Mouse (Mus musculus) thymus, adult 2 months (tissue): ENCODE data around the gene Me1. TPM values are rescaled to one million over a fixed set of nuclear protein-coding genes. Genes with fewer than 3 reads are reported as not detected.
A peak's percentile ranks its signal among the peaks of the same experiment; 100 is the strongest.

ENCODE experiments used
- DNase-seq: peaks from one replicate; pipeline ENCODE4 v3.0.0; 2021
- H3K27ac ChIP-seq: fragments of 200-500 bp; 2 replicates; pipeline ENCODE4 v1.5.1; 2012; ENCODE audit warnings: low read length, control low read depth; ENCODE audit not compliant: control insufficient read depth, insufficient read depth
- H3K27me3 ChIP-seq: fragments of 200-500 bp; 2 replicates; pipeline ENCODE4 v1.6.1; 2012; ENCODE audit warnings: mild to moderate bottlenecking, low read length, moderate library complexity, mixed read lengths; ENCODE audit not compliant: control insufficient read depth, insufficient read depth
- H3K36me3 ChIP-seq: fragments of 200-500 bp; 2 replicates; pipeline ENCODE4 v1.6.1; 2012; ENCODE audit warnings: mild to moderate bottlenecking, low read length, moderate library complexity; ENCODE audit not compliant: control insufficient read depth, insufficient read depth
- H3K4me1 ChIP-seq: fragments of 200-500 bp; replicated peaks from 2 replicates; pipeline ENCODE4 v1.6.1; 2012; ENCODE audit warnings: low read length; ENCODE audit not compliant: control insufficient read depth, insufficient read depth
- H3K4me3 ChIP-seq: fragments of 200-500 bp; 2 replicates; pipeline ENCODE4 v1.5.1; 2012; ENCODE audit warnings: mild to moderate bottlenecking, low read length, control low read depth, moderate library complexity; ENCODE audit not compliant: control insufficient read depth, insufficient read depth
- CTCF ChIP-seq: fragments of 200-500 bp; IDR thresholded peaks from 2 replicates; pipeline ENCODE4 v1.5.1; 2012; ENCODE audit warnings: mild to moderate bottlenecking, control low read depth, low read length, moderate library complexity, borderline replicate concordance; ENCODE audit not compliant: control insufficient read depth, poor library complexity, insufficient read depth; ENCODE audit errors: extremely low read depth
- POLR2A ChIP-seq: fragments of 200-500 bp; IDR thresholded peaks from 2 replicates; pipeline ENCODE4 v1.6.1; 2012; ENCODE audit warnings: mild to moderate bottlenecking, low read length, control low read depth, moderate library complexity; ENCODE audit not compliant: control insufficient read depth, poor library complexity, insufficient read depth; ENCODE audit errors: extremely low read depth
- WGBS: fragments of 180-500 bp; shearing (Covaris S2); methylation state at CpG from one replicate; pipeline ENCODE4 v1.1.7; 2018; 5-methylcytosine and 5-hydroxymethylcytosine counted together
- polyA plus RNA-seq: library from polyadenylated mRNA; depleted of rRNA; stranded (reverse); fragments of >200 nt; gene quantifications from 2 replicates; pipeline ENCODE4 v1.2.3, GENCODE M21; 2012

The Me1 gene
- polyA plus RNA-seq, 1 experiment, result 24.6 TPM

DNA sequence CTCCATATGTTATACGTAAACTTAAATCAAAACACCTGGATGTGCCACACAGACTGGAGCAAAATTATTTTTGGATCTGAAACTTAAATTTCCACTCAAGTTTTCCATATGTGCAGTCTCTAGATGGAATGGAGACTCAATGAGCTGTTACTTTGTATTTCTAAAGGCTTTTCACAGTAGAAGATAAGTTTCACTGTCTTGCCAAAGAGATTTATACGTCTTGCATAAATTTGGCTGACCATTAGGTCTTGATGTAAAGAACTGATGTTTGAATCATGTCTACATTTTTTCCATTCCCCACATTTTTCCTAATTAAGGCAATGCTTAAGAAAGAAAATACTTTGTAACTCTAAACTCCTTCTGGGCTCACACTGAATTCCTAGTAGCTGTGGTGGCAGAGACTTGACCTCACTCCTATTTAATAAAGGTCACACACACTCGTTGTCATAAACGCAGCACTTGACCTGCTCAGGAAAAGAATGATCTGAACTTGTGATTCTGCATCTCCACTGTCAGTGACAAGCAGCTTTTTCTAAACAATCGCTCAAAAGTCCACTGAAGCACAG, 22.8 kb downstream of the Me1 start:
- WGBS, result 90% methylated on average over 5 of the region's 5 CpGs

DNA sequence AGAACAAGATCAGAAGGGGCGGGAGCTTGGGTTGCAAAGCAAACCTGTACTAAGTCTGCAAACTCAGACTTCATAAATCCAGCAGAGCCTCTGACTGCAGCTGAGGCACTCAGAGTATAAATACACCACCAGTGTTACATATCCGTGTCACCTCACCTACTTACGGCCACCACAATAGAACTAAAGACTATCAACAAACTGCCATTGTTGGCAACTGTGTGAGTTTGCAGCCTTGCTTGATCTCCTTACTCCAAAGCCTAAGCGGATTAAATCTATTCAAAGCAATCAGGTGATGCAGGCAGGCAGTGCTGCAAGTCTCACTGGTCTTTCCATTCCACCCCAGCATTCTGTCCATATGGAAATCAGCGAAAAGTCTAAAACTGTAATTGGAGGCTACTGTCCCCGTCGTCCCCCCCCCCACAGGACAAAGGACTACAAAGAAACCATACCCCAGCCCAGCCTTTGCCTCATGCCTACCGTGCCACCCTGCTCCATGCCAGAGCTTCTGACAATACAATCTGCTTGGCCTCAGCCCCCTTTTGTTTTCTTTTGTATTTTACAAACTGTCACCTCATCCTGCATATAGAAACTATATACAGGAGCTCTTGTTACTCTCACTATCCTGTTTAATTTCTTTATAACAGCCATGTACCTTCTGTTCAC, 27.0 kb downstream of the Me1 start:
- H3K4me1 ChIP-seq, result no peaks in the 10 kb centered on the region
- WGBS, result 83% methylated on average over 8 of the region's 8 CpGs
- no peaks in the 10 kb centered on the region for H3K36me3 ChIP-seq
- H3K27me3 ChIP-seq, result no peaks in the 10 kb centered on the region
- H3K27ac ChIP-seq, result no peak overlapping the region
- DNase-seq, result no peak
- no peak for TF ChIP-seq CTCF
- no peak for TF ChIP-seq POLR2A
- H3K4me3 ChIP-seq, result no peak overlapping the region

More for the DNA sequence above, 22.8 kb downstream of the Me1 start:
- TF ChIP-seq POLR2A (no peak), CTCF (no peak)
- no peaks in the 10 kb centered on the region for H3K36me3 ChIP-seq
- H3K4me1 ChIP-seq, result no peaks in the 10 kb centered on the region
- no peaks in the 10 kb centered on the region for H3K27me3 ChIP-seq
- no peak for DNase-seq
- H3K4me3 ChIP-seq, result no peak overlapping the region
- H3K27ac ChIP-seq, result no peak overlapping the region

GRCm38 (mm10) chr9:86667138-86667750, 28.5 kb downstream of the Me1 start:
- Histone ChIP-seq H3K4me1 (no peaks in the 10 kb centered on the region), H3K27ac (no peak overlapping the region), H3K27me3 (no peaks in the 10 kb centered on the region), H3K4me3 (no peak overlapping the region), H3K36me3 (no peaks in the 10 kb centered on the region)
- no peak for DNase-seq
- no peak for TF ChIP-seq POLR2A
- TF ChIP-seq CTCF, result no peak
- 90% methylated on average over 7 of the region's 7 CpGs for WGBS

DNA sequence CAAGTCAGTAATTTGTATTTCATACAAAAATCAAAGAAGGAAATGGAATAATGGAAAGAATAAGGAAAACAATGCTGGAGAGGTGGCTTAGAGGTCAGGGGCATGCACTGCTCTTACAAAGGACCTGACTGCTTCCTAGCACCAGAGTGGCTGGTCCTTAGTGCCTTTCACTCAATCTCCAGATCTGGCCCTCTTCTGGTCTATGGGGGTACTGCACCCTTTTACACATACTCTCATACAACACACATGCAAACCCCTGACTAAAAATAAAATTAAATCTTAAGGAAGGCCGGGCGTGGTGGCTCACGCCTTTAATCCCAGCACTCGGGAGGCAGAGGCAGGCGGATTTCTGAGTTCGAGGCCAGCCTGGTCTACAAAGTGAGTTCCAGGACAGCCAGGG, 34.1 kb downstream of the Me1 start:
- Histone ChIP-seq H3K27ac (no peak overlapping the region), H3K4me1 (no peaks in the 10 kb centered on the region), H3K27me3 (no peaks in the 10 kb centered on the region), H3K36me3 (no peaks in the 10 kb centered on the region), H3K4me3 (no peak overlapping the region)
- WGBS, result 96% methylated on average over 6 of the region's 6 CpGs
- DNase-seq, result peak; percentile 16
- TF ChIP-seq POLR2A (no peak), CTCF (no peak)

DNA sequence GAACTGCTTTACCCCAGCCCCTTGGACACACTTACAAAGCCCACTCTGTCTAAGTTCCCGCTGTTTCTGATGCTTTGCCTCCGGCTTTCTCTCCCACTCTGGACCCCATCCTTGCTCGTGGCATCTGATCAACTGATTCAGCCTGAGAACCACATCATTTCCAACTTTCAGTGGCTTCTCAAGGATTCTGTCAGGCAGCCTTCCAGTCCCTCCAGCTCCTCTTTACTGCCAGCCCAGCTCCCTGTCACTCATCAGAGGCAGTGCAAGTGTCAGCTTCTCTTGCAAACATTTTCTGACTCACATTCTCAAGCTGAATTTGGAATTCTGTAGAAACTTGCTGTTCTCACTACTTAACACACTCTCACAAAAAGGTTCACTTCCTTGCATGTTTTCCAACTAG, 34.5 kb downstream of the Me1 start:
- Histone ChIP-seq H3K4me1 (no peaks in the 10 kb centered on the region), H3K27ac (no peak overlapping the region), H3K4me3 (no peak overlapping the region), H3K27me3 (no peaks in the 10 kb centered on the region), H3K36me3 (no peaks in the 10 kb centered on the region)
- 85% methylated on average over 3 of the region's 3 CpGs for WGBS
- no peak for DNase-seq
- TF ChIP-seq CTCF (no peak), POLR2A (no peak)

DNA sequence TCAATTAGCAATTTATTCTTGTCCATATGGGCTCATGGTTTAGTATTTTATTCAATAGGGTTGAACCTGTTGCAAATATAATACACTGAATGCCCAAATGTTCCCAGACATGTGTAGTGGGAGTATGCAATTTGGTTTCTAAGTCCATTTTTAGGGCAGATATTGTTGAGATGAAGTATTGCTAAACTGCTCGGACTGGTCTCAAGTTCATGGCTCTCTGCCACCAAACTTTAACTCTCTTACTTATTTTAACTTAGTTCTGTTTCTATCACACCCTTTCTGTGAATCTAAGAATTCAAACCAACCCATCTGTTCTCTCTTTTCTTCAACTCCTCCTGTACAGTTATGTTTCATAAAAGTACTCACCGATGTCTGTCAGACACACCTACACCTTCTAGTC, 35.4 kb downstream of the Me1 start:
- H3K27ac ChIP-seq, result no peak overlapping the region
- TF ChIP-seq POLR2A (no peak), CTCF (no peak)
- no peaks in the 10 kb centered on the region for H3K4me1 ChIP-seq
- H3K27me3 ChIP-seq, result no peaks in the 10 kb centered on the region
- WGBS, result 89% methylated on average over 2 of the region's 2 CpGs
- DNase-seq, result no peak
- H3K4me3 ChIP-seq, result no peak overlapping the region
- no peaks in the 10 kb centered on the region for H3K36me3 ChIP-seq
